Comparison of ENCODE assay signal across 8 mouse cellular contexts in genomic region chr16:91373473-91374252, GRCm38 (mm10). TPM values are rescaled to one million over a fixed set of nuclear protein-coding genes. Genes with fewer than 3 reads are reported as not detected.
DNase-seq lines count a peak whose midpoint lies in the region; ATAC-seq lines count a peak whose summit lies in the region.

No protein-coding gene starts in this region.

- peak overlapping the region; percentile 93 for H3K4me3 ChIP-seq in kidney, embryonic 15.5 days (replicated peaks)
- H3K4me3 ChIP-seq in embryonic facial prominence, embryonic 11.5 days (ENCODE audit: low read depth, low read length) = peak overlapping the region; percentile 67
- H3K4me3 ChIP-seq in intestine, embryonic 14.5 days (ENCODE audit: low read depth, low read length) = peak overlapping the region; percentile 90
- peak overlapping the region; percentile 58 for H3K4me3 ChIP-seq in midbrain, embryonic 15.5 days

- H3K36me3 ChIP-seq in kidney, embryonic 15.5 days = peaks cover 8% of the 10 kb centered on the region; the same call in 1 of the 2 replicates
- H3K36me3 ChIP-seq in embryonic facial prominence, embryonic 11.5 days (replicated peaks; ENCODE audit: control insufficient read depth, insufficient read depth, low read depth, low read length) = no peaks in the 10 kb centered on the region
- H3K36me3 ChIP-seq in intestine, embryonic 14.5 days (ENCODE audit: control insufficient read depth, insufficient read depth, low read length) = no peaks in the 10 kb centered on the region
- H3K36me3 ChIP-seq in midbrain, embryonic 15.5 days (replicated peaks) = no peaks in the 10 kb centered on the region

- H3K9ac ChIP-seq in kidney, embryonic 15.5 days = peak overlapping the region; percentile 96
- peak overlapping the region; percentile 85 for H3K9ac ChIP-seq in embryonic facial prominence, embryonic 11.5 days (replicated peaks; ENCODE audit: low read length)
- H3K9ac ChIP-seq in intestine, embryonic 14.5 days (ENCODE audit: low read length) = peak overlapping the region; percentile 91
- peak overlapping the region; percentile 92 for H3K9ac ChIP-seq in midbrain, embryonic 15.5 days

- ATAC-seq in kidney, embryonic 15.5 days (replicated peaks; ENCODE audit: low FRiP score) = peak; percentile 2; the same call in 1 of the 2 replicates
- ATAC-seq in embryonic facial prominence, embryonic 11.5 days (replicated peaks; ENCODE audit: insufficient number of reproducible peaks, low FRiP score, low TSS enrichment, low read depth) = no peak
- no peak for ATAC-seq in intestine, embryonic 14.5 days (replicated peaks; ENCODE audit: low FRiP score, low TSS enrichment, low read depth)
- no peak; the same call in 1 of the 2 replicates for ATAC-seq in midbrain, embryonic 15.5 days (replicated peaks)
- no peak for ATAC-seq in megakaryocyte progenitor cell, adult 5-6 weeks (replicated peaks; ENCODE audit: poor library complexity)

- peak overlapping the region; percentile 97 for H3K27ac ChIP-seq in kidney, embryonic 15.5 days
- H3K27ac ChIP-seq in embryonic facial prominence, embryonic 11.5 days (replicated peaks; ENCODE audit: low read depth, low read length) = peak overlapping the region; percentile 80
- peak overlapping the region; percentile 91; the same call in 1 of the 2 replicates for H3K27ac ChIP-seq in intestine, embryonic 14.5 days (ENCODE audit: low read depth)
- H3K27ac ChIP-seq in midbrain, embryonic 15.5 days = peak overlapping the region; percentile 94

- H3K4me2 ChIP-seq in kidney, embryonic 15.5 days = peak overlapping the region; percentile 70
- peak overlapping the region; percentile 67 for H3K4me2 ChIP-seq in embryonic facial prominence, embryonic 11.5 days (ENCODE audit: low read depth, low read length)
- H3K4me2 ChIP-seq in intestine, embryonic 14.5 days (ENCODE audit: low read length) = peak overlapping the region; percentile 71
- H3K4me2 ChIP-seq in midbrain, embryonic 15.5 days = peak overlapping the region; percentile 72

- H3K9me3 ChIP-seq in kidney, embryonic 15.5 days (replicated peaks) = no peaks in the 10 kb centered on the region
- H3K9me3 ChIP-seq in embryonic facial prominence, embryonic 11.5 days (replicated peaks; ENCODE audit: control insufficient read depth, low read length) = no peaks in the 10 kb centered on the region
- H3K9me3 ChIP-seq in intestine, embryonic 14.5 days (ENCODE audit: control insufficient read depth, low read length) = no peaks in the 10 kb centered on the region
- no peaks in the 10 kb centered on the region for H3K9me3 ChIP-seq in midbrain, embryonic 15.5 days

- H3K4me1 ChIP-seq in kidney, embryonic 15.5 days = peaks cover 25% of the 10 kb centered on the region
- no peaks in the 10 kb centered on the region for H3K4me1 ChIP-seq in embryonic facial prominence, embryonic 11.5 days (ENCODE audit: control insufficient read depth, insufficient read depth, low read length)
- H3K4me1 ChIP-seq in intestine, embryonic 14.5 days (replicated peaks; ENCODE audit: control insufficient read depth, insufficient read depth, low read length) = peaks cover 12% of the 10 kb centered on the region; the same call in 1 of the 2 replicates
- peaks cover 13% of the 10 kb centered on the region for H3K4me1 ChIP-seq in midbrain, embryonic 15.5 days

- 30% methylated on average over 13 of the region's 13 CpGs for WGBS in kidney, embryonic 15.5 days
- 41% methylated on average over 13 of the region's 13 CpGs for WGBS in embryonic facial prominence, embryonic 11.5 days
- WGBS in intestine, embryonic 14.5 days = 33% methylated on average over 13 of the region's 13 CpGs
- WGBS in midbrain, embryonic 15.5 days = 48% methylated on average over 12 of the region's 13 CpGs

- DNase-seq in kidney, postnatal 10 days = no peak
- no peak for DNase-seq in embryonic facial prominence, embryonic 11.5 days (ENCODE audit: low spot score)
- no peak for DNase-seq in intestine, embryonic 14.5 days (ENCODE audit: low spot score)
- no peak for DNase-seq in adrenal gland, postnatal 4 days (ENCODE audit: low spot score in 2 of 2)
- DNase-seq in cerebellum, postnatal 25 days = no peak

- no peaks in the 10 kb centered on the region for H3K27me3 ChIP-seq in kidney, embryonic 15.5 days
- no peaks in the 10 kb centered on the region for H3K27me3 ChIP-seq in embryonic facial prominence, embryonic 11.5 days (ENCODE audit: control insufficient read depth, insufficient read depth, low read length)
- no peaks in the 10 kb centered on the region for H3K27me3 ChIP-seq in intestine, embryonic 14.5 days (replicated peaks; ENCODE audit: control insufficient read depth, insufficient read depth, low read length)
- no peaks in the 10 kb centered on the region for H3K27me3 ChIP-seq in midbrain, embryonic 15.5 days (replicated peaks)

RNA-seq across cellular contexts. Expression of gene Ifnar2, which starts 1.1 kb away (rescaled TPM):
- 50.5 and 51.8 TPM in 2 replicates for polyA plus RNA-seq in kidney, embryonic 15.5 days (2015; fragmentation: Nextera tagmentation; extraction: Ambion mirVana)
- 36.2 and 36.3 TPM in 2 replicates for polyA plus RNA-seq in embryonic facial prominence, embryonic 11.5 days (2014; fragmentation: Nextera tagmentation; extraction: Ambion mirVana)
- polyA plus RNA-seq in intestine, embryonic 14.5 days (2014; fragmentation: Nextera tagmentation; extraction: Ambion mirVana) = 41.1 and 44.0 TPM in 2 replicates
- 33.5 and 36.7 TPM in 2 replicates for polyA plus RNA-seq in midbrain, embryonic 15.5 days (2015; fragmentation: Nextera tagmentation; extraction: Ambion mirVana)
- 146 and 154 TPM in 2 replicates for total RNA-seq in megakaryocyte progenitor cell, adult 5-6 weeks (2015)
- 113 and 122 TPM in 2 replicates for total RNA-seq in megakaryocyte progenitor cell, adult 5-6 weeks (2017)
- 10 to 100 TPM; 68.7 to 72.6 TPM for total RNA-seq in adrenal gland, postnatal 4 days (2021)

RNA-seq across cellular contexts. Expression of gene Gm21970, which starts 17.9 kb away (rescaled TPM):
- not detected in 2 replicates for polyA plus RNA-seq in kidney, embryonic 15.5 days (2015; fragmentation: Nextera tagmentation; extraction: Ambion mirVana)
- not detected in 2 replicates for polyA plus RNA-seq in embryonic facial prominence, embryonic 11.5 days (2014; fragmentation: Nextera tagmentation; extraction: Ambion mirVana)
- 0.45 TPM in 1 of 2 replicates, not detected in the other for polyA plus RNA-seq in intestine, embryonic 14.5 days (2014; fragmentation: Nextera tagmentation; extraction: Ambion mirVana)
- not detected in 2 replicates for polyA plus RNA-seq in midbrain, embryonic 15.5 days (2015; fragmentation: Nextera tagmentation; extraction: Ambion mirVana)
- total RNA-seq in megakaryocyte progenitor cell, adult 5-6 weeks (2015) = not detected in 2 replicates
- not detected in 2 replicates for total RNA-seq in megakaryocyte progenitor cell, adult 5-6 weeks (2017)
- under 1 TPM in 1 of 2 experiments, not detected in 1; 0.59 TPM for total RNA-seq in adrenal gland, postnatal 4 days (2021)

RNA-seq across cellular contexts. Expression of gene Il10rb, which starts 32.3 kb away (rescaled TPM):
- 29.9 and 31.0 TPM in 2 replicates for polyA plus RNA-seq in kidney, embryonic 15.5 days (2015; fragmentation: Nextera tagmentation; extraction: Ambion mirVana)
- 9.8 and 9.9 TPM in 2 replicates for polyA plus RNA-seq in embryonic facial prominence, embryonic 11.5 days (2014; fragmentation: Nextera tagmentation; extraction: Ambion mirVana)
- 35.4 and 36.8 TPM in 2 replicates for polyA plus RNA-seq in intestine, embryonic 14.5 days (2014; fragmentation: Nextera tagmentation; extraction: Ambion mirVana)
- 11.7 and 11.9 TPM in 2 replicates for polyA plus RNA-seq in midbrain, embryonic 15.5 days (2015; fragmentation: Nextera tagmentation; extraction: Ambion mirVana)
- 42.7 and 46.2 TPM in 2 replicates for total RNA-seq in megakaryocyte progenitor cell, adult 5-6 weeks (2015)
- total RNA-seq in megakaryocyte progenitor cell, adult 5-6 weeks (2017) = 36.6 and 39.2 TPM in 2 replicates
- total RNA-seq in adrenal gland, postnatal 4 days (2021) = 100 to 1,000 TPM; 115 to 126 TPM
